ENCODE assay signal across 11 mouse cellular contexts in genomic region chr4:147943005-147943404, GRCm38 (mm10). TPM values are rescaled to one million over a fixed set of nuclear protein-coding genes. Genes with fewer than 3 reads are reported as not detected.
DNase-seq lines count a peak whose midpoint lies in the region; ATAC-seq and TF ChIP-seq lines count a peak whose summit lies in the region.
"Had no signal": no experiment of that assay in that cellular context is flagged by ENCODE, and none has a peak within 500 bp of the region (broad histone marks: within the 10 kb centered on the region; RNA-seq: fewer than 3 reads in every experiment).

No protein-coding gene starts in this region.

- ATAC-seq in heart, embryonic 14.5 days (ENCODE audit: insufficient number of reproducible peaks, insufficient read depth, low FRiP score, low read depth) = no peak
- no peak for ATAC-seq in midbrain, embryonic 13.5 days
- ATAC-seq in midbrain, embryonic 11.5 days (ENCODE audit: low FRiP score) = no peak
- ATAC-seq in kidney, postnatal 0 days (replicated peaks; ENCODE audit: low FRiP score, low read depth) = no peak
- no peak for ATAC-seq in stomach, embryonic 15.5 days (ENCODE audit: insufficient read depth, low FRiP score, low read depth)

- H3K4me2 ChIP-seq in heart, embryonic 14.5 days (ENCODE audit: low read length) = peak overlapping the region; percentile 97; the same call in 1 of the 2 replicates
- H3K4me2 ChIP-seq in midbrain, embryonic 13.5 days (replicated peaks) = peak overlapping the region; percentile 100
- no peak overlapping the region for H3K4me2 ChIP-seq in midbrain, embryonic 11.5 days
- H3K4me2 ChIP-seq in kidney, postnatal 0 days (ENCODE audit: low read length) = peak overlapping the region; percentile 95; the same call in 1 of the 2 replicates
- H3K4me2 ChIP-seq in stomach, embryonic 15.5 days = peak overlapping the region; percentile 25; the same call in 1 of the 2 replicates

- WGBS in heart, embryonic 14.5 days = 94% methylated on average over 1 of the region's 1 CpGs
- 95% methylated on average over 1 of the region's 1 CpGs for WGBS in midbrain, embryonic 13.5 days
- WGBS in midbrain, embryonic 11.5 days = 94% methylated on average over 1 of the region's 1 CpGs
- WGBS in kidney, postnatal 0 days = 97% methylated on average over 1 of the region's 1 CpGs
- 97% methylated on average over 1 of the region's 1 CpGs for WGBS in stomach, embryonic 15.5 days

- peaks cover 52% of the 10 kb centered on the region for H3K36me3 ChIP-seq in heart, embryonic 14.5 days (ENCODE audit: control insufficient read depth, insufficient read depth, low read length)
- H3K36me3 ChIP-seq in midbrain, embryonic 13.5 days = peaks cover 47% of the 10 kb centered on the region
- H3K36me3 ChIP-seq in midbrain, embryonic 11.5 days (ENCODE audit: control insufficient read depth, insufficient read depth, low read length) = peaks cover 23% of the 10 kb centered on the region
- peaks cover 31% of the 10 kb centered on the region for H3K36me3 ChIP-seq in kidney, postnatal 0 days (ENCODE audit: insufficient read depth, low read length)
- peaks cover 28% of the 10 kb centered on the region for H3K36me3 ChIP-seq in stomach, embryonic 15.5 days

- no peak for DNase-seq in heart, adult 9 months (ENCODE audit: low spot score in 2 of 2)
- no peak for DNase-seq in midbrain, embryonic 11.5 days (ENCODE audit: low spot score, missing footprints)
- no peak for DNase-seq in kidney, postnatal 0 days (ENCODE audit: low spot score)
- no peak for DNase-seq in left cerebral cortex, postnatal 25 days (ENCODE audit: low spot score in 2 of 2)
- DNase-seq in spleen, adult 18-20 months = no peak
- DNase-seq: adrenal gland, adult 2 months; cerebellum, postnatal 36 days; thymus, postnatal 14 days had no signal

- no peaks in the 10 kb centered on the region for H3K27me3 ChIP-seq in heart, embryonic 14.5 days (ENCODE audit: control insufficient read depth, insufficient read depth, low read length)
- H3K27me3 ChIP-seq in midbrain, embryonic 13.5 days = no peaks in the 10 kb centered on the region
- no peaks in the 10 kb centered on the region for H3K27me3 ChIP-seq in midbrain, embryonic 11.5 days (ENCODE audit: control insufficient read depth, insufficient read depth, low read length)
- H3K27me3 ChIP-seq in kidney, postnatal 0 days (ENCODE audit: insufficient read depth, low read length) = no peaks in the 10 kb centered on the region
- no peaks in the 10 kb centered on the region for H3K27me3 ChIP-seq in stomach, embryonic 15.5 days (replicated peaks)

- no peak overlapping the region for H3K27ac ChIP-seq in heart, embryonic 14.5 days (replicated peaks in 1 of 2; ENCODE audit: control insufficient read depth in 1 of 2, insufficient read depth in 1 of 2, low read depth in 2 of 2, low read length in 2 of 2)
- H3K27ac ChIP-seq in midbrain, embryonic 13.5 days = no peak overlapping the region
- H3K27ac ChIP-seq in midbrain, embryonic 11.5 days (ENCODE audit: low read depth, low read length) = no peak overlapping the region
- H3K27ac ChIP-seq in kidney, postnatal 0 days = no peak overlapping the region
- H3K27ac ChIP-seq in stomach, embryonic 15.5 days = no peak overlapping the region

- H3K9ac ChIP-seq in heart, embryonic 14.5 days (ENCODE audit: low read length) = no peak overlapping the region
- H3K9ac ChIP-seq in midbrain, embryonic 13.5 days (replicated peaks) = no peak overlapping the region
- no peak overlapping the region for H3K9ac ChIP-seq in midbrain, embryonic 11.5 days (ENCODE audit: low read length)
- H3K9ac ChIP-seq in kidney, postnatal 0 days (ENCODE audit: low read depth, low read length) = no peak overlapping the region
- no peak overlapping the region for H3K9ac ChIP-seq in stomach, embryonic 15.5 days

- no peaks in the 10 kb centered on the region for H3K9me3 ChIP-seq in heart, embryonic 14.5 days (ENCODE audit: control insufficient read depth, low read length)
- no peaks in the 10 kb centered on the region for H3K9me3 ChIP-seq in midbrain, embryonic 13.5 days
- no peaks in the 10 kb centered on the region for H3K9me3 ChIP-seq in midbrain, embryonic 11.5 days (ENCODE audit: control insufficient read depth, low read length)
- no peaks in the 10 kb centered on the region for H3K9me3 ChIP-seq in kidney, postnatal 0 days (replicated peaks; ENCODE audit: low read length)
- no peaks in the 10 kb centered on the region for H3K9me3 ChIP-seq in stomach, embryonic 15.5 days

- H3K4me3 ChIP-seq in heart, embryonic 14.5 days (ENCODE audit: control insufficient read depth in 1 of 2, insufficient read depth in 1 of 2, low read depth in 1 of 2, low read length in 2 of 2) = no peak overlapping the region
- H3K4me3 ChIP-seq in midbrain, embryonic 13.5 days (replicated peaks) = no peak overlapping the region
- H3K4me3 ChIP-seq in midbrain, embryonic 11.5 days (ENCODE audit: low read depth, low read length) = no peak overlapping the region
- H3K4me3 ChIP-seq in kidney, postnatal 0 days (replicated peaks; ENCODE audit: low read depth, low read length) = no peak overlapping the region
- no peak overlapping the region for H3K4me3 ChIP-seq in stomach, embryonic 15.5 days (replicated peaks)

- H3K4me1 ChIP-seq in heart, embryonic 14.5 days (ENCODE audit: control insufficient read depth in 2 of 2, insufficient read depth in 2 of 2, low read length in 2 of 2) = peaks cover 26 to 34% of the 10 kb centered on the region in 2 experiments
- peaks cover 33% of the 10 kb centered on the region for H3K4me1 ChIP-seq in midbrain, embryonic 13.5 days (replicated peaks)
- peaks cover 14% of the 10 kb centered on the region for H3K4me1 ChIP-seq in midbrain, embryonic 11.5 days (ENCODE audit: control insufficient read depth, insufficient read depth, low read length)
- peaks cover 21% of the 10 kb centered on the region for H3K4me1 ChIP-seq in kidney, postnatal 0 days (replicated peaks; ENCODE audit: insufficient read depth, low read length)
- H3K4me1 ChIP-seq in stomach, embryonic 15.5 days = peaks cover 30% of the 10 kb centered on the region

- intact Hi-C loops in left cerebral cortex, postnatal 25 days (cut with DNase I) = no loop called here

- TF ChIP-seq CTCF in kidney, postnatal 0 days (IDR thresholded peaks at IDR 0.05; ENCODE audit: low read depth) = no peak

RNA-seq across cellular contexts. Expression of gene 2510039O18Rik, which starts 2.3 kb away (rescaled TPM):
- 19.3 and 22.1 TPM in 2 replicates for polyA plus RNA-seq in heart, embryonic 14.5 days (2014; fragmentation: Nextera tagmentation; extraction: Ambion mirVana)
- polyA plus RNA-seq in midbrain, embryonic 13.5 days (2015; fragmentation: Nextera tagmentation; extraction: Ambion mirVana) = 10.2 and 13.6 TPM in 2 replicates
- polyA plus RNA-seq in midbrain, embryonic 11.5 days (2014; fragmentation: Nextera tagmentation; extraction: Ambion mirVana) = 14.3 and 15.3 TPM in 2 replicates
- 17.0 and 21.1 TPM in 2 replicates for polyA plus RNA-seq in kidney, postnatal 0 days (2015; fragmentation: Nextera tagmentation; extraction: Ambion mirVana)
- polyA plus RNA-seq in stomach, embryonic 15.5 days (2015; fragmentation: Nextera tagmentation; extraction: Ambion mirVana) = 17.4 and 17.7 TPM in 2 replicates
- 10 to 100 TPM; 29.0 to 30.6 TPM for total RNA-seq in left cerebral cortex, postnatal 25 days (2021)

RNA-seq across cellular contexts. Expression of gene Plod1, which starts 6.4 kb away (rescaled TPM):
- 50.1 and 50.7 TPM in 2 replicates for polyA plus RNA-seq in heart, embryonic 14.5 days (2014; fragmentation: Nextera tagmentation; extraction: Ambion mirVana)
- 18.7 and 20.4 TPM in 2 replicates for polyA plus RNA-seq in midbrain, embryonic 13.5 days (2015; fragmentation: Nextera tagmentation; extraction: Ambion mirVana)
- polyA plus RNA-seq in midbrain, embryonic 11.5 days (2014; fragmentation: Nextera tagmentation; extraction: Ambion mirVana) = 24.2 and 25.8 TPM in 2 replicates
- 38.1 and 38.2 TPM in 2 replicates for polyA plus RNA-seq in kidney, postnatal 0 days (2015; fragmentation: Nextera tagmentation; extraction: Ambion mirVana)
- polyA plus RNA-seq in stomach, embryonic 15.5 days (2015; fragmentation: Nextera tagmentation; extraction: Ambion mirVana) = 43.7 and 47.9 TPM in 2 replicates
- total RNA-seq in left cerebral cortex, postnatal 25 days (2021) = 10 to 100 TPM; 17.6 to 19.9 TPM

RNA-seq across cellular contexts. Expression of gene Mfn2, which starts 38.5 kb away (rescaled TPM):
- polyA plus RNA-seq in heart, embryonic 14.5 days (2014; fragmentation: Nextera tagmentation; extraction: Ambion mirVana) = 107 and 117 TPM in 2 replicates
- 77.3 and 78.6 TPM in 2 replicates for polyA plus RNA-seq in midbrain, embryonic 13.5 days (2015; fragmentation: Nextera tagmentation; extraction: Ambion mirVana)
- 36.8 and 42.4 TPM in 2 replicates for polyA plus RNA-seq in midbrain, embryonic 11.5 days (2014; fragmentation: Nextera tagmentation; extraction: Ambion mirVana)
- polyA plus RNA-seq in kidney, postnatal 0 days (2015; fragmentation: Nextera tagmentation; extraction: Ambion mirVana) = 28.9 and 33.8 TPM in 2 replicates
- 32.1 and 37.8 TPM in 2 replicates for polyA plus RNA-seq in stomach, embryonic 15.5 days (2015; fragmentation: Nextera tagmentation; extraction: Ambion mirVana)
- 100 to 1,000 TPM; 187 to 193 TPM for total RNA-seq in left cerebral cortex, postnatal 25 days (2021)

RNA-seq across cellular contexts. Expression of gene Nppb, which starts 42.6 kb away (rescaled TPM):
- polyA plus RNA-seq in heart, embryonic 14.5 days (2014; fragmentation: Nextera tagmentation; extraction: Ambion mirVana) = 180 and 234 TPM in 2 replicates
- 0.36 TPM in 1 of 2 replicates, not detected in the other for polyA plus RNA-seq in midbrain, embryonic 13.5 days (2015; fragmentation: Nextera tagmentation; extraction: Ambion mirVana)
- polyA plus RNA-seq in midbrain, embryonic 11.5 days (2014; fragmentation: Nextera tagmentation; extraction: Ambion mirVana) = 0.23 and 0.29 TPM in 2 replicates
- not detected in 2 replicates for polyA plus RNA-seq in kidney, postnatal 0 days (2015; fragmentation: Nextera tagmentation; extraction: Ambion mirVana)
- 0.23 TPM in 1 of 2 replicates, not detected in the other for polyA plus RNA-seq in stomach, embryonic 15.5 days (2015; fragmentation: Nextera tagmentation; extraction: Ambion mirVana)
- not detected for total RNA-seq in left cerebral cortex, postnatal 25 days (2021)
- polyA plus RNA-seq: adrenal gland, adult 2 months had no signal

RNA-seq across cellular contexts. Expression of gene Nppa, which starts 57.5 kb away (rescaled TPM):
- polyA plus RNA-seq in heart, embryonic 14.5 days (2014; fragmentation: Nextera tagmentation; extraction: Ambion mirVana) = 7,026 and 7,623 TPM in 2 replicates
- polyA plus RNA-seq in midbrain, embryonic 13.5 days (2015; fragmentation: Nextera tagmentation; extraction: Ambion mirVana) = 2.5 and 3.4 TPM in 2 replicates
- 0.51 and 0.68 TPM in 2 replicates for polyA plus RNA-seq in midbrain, embryonic 11.5 days (2014; fragmentation: Nextera tagmentation; extraction: Ambion mirVana)
- not detected in 2 replicates for polyA plus RNA-seq in kidney, postnatal 0 days (2015; fragmentation: Nextera tagmentation; extraction: Ambion mirVana)
- polyA plus RNA-seq in stomach, embryonic 15.5 days (2015; fragmentation: Nextera tagmentation; extraction: Ambion mirVana) = 2.4 and 2.6 TPM in 2 replicates
- total RNA-seq in left cerebral cortex, postnatal 25 days (2021) = under 1 TPM in 1 of 2 experiments, not detected in 1; 0.71 TPM
- total RNA-seq: adrenal gland, adult 2 months had no signal
- polyA plus RNA-seq: adrenal gland, adult 2 months had no signal
